Mouse (Mus musculus) lung, embryonic 16.5 days (tissue): ENCODE data around the gene Trmu. TPM values are rescaled to one million over a fixed set of nuclear protein-coding genes. Genes with fewer than 3 reads are reported as not detected.

ENCODE experiments used
- ATAC-seq: fragments of 200-750 bp; cut with Nextera tagmentation; 2 replicates; pipeline ENCODE4 v1.8.0; 2017; ENCODE audit warnings: low read depth, mild to moderate bottlenecking, moderate library complexity
- H3K27ac ChIP-seq: fragments of 300-500 bp; sonication (generic); 2 replicates; pipeline ENCODE4 v1.5.1; 2014; ENCODE audit warnings: mild to moderate bottlenecking, control low read depth, low read length
- H3K27me3 ChIP-seq: fragments of 300-500 bp; sonication (generic); 2 replicates; pipeline ENCODE4 v1.6.1; 2014; ENCODE audit warnings: low read depth, low read length, mixed read lengths; ENCODE audit not compliant: control insufficient read depth, insufficient read depth
- H3K36me3 ChIP-seq: fragments of 300-500 bp; sonication (generic); 2 replicates; pipeline ENCODE4 v1.6.1; 2014; ENCODE audit warnings: low read length; ENCODE audit not compliant: control insufficient read depth, insufficient read depth
- H3K4me1 ChIP-seq: fragments of 300-500 bp; sonication (generic); replicated peaks from 2 replicates; pipeline ENCODE4 v1.6.1; 2014; ENCODE audit warnings: low read length, mixed read lengths; ENCODE audit not compliant: control insufficient read depth, insufficient read depth
- H3K4me2 ChIP-seq: fragments of 300-500 bp; sonication (generic); 2 replicates; pipeline ENCODE4 v1.6.1; 2014; ENCODE audit warnings: low read depth, low read length, control low read depth
- H3K4me3 ChIP-seq: fragments of 300-500 bp; sonication (generic); 2 replicates; pipeline ENCODE4 v1.5.1; 2014; ENCODE audit warnings: mild to moderate bottlenecking, low read length, control low read depth
- H3K9ac ChIP-seq: fragments of 300-500 bp; sonication (generic); 2 replicates; pipeline ENCODE4 v1.6.1; 2014; ENCODE audit warnings: low read length, control low read depth
- H3K9me3 ChIP-seq: fragments of 300-500 bp; sonication (generic); 2 replicates; pipeline ENCODE4 v1.6.1; 2016; ENCODE audit warnings: low read length; ENCODE audit not compliant: control insufficient read depth
- WGBS: fragments of 180-500 bp; shearing (Covaris S2); extraction: QIAGEN DNeasy Blood & Tissue Kit; methylation state at CpG from one replicate; pipeline ENCODE4 v1.1.7; 2014; 5-methylcytosine and 5-hydroxymethylcytosine counted together
- polyA plus RNA-seq: library from polyadenylated mRNA; unstranded; fragments of >200 nt; fragmentation: Nextera tagmentation; extraction: Ambion mirVana; gene quantifications from 2 replicates; pipeline ENCODE4 v1.2.1, GENCODE M21; 2015

The Trmu gene
- polyA plus RNA-seq, 1 experiment from 2014 or later = 41.6 TPM

GRCm38 (mm10) chr15:85891971-85892370 is 12.9 kb downstream of the Trmu start:
- no peak overlapping the region for H3K4me2 ChIP-seq
- H3K36me3 ChIP-seq = peaks cover 40% of the 10 kb centered on the region
- no peaks in the 10 kb centered on the region for H3K4me1 ChIP-seq
- 77% methylated on average over 10 of the region's 10 CpGs for WGBS
- no peaks in the 10 kb centered on the region for H3K9me3 ChIP-seq
- no peak overlapping the region for H3K9ac ChIP-seq
- no peak overlapping the region for H3K27ac ChIP-seq
- H3K4me3 ChIP-seq = no peak overlapping the region
- no peaks in the 10 kb centered on the region for H3K27me3 ChIP-seq
- no peak for ATAC-seq

- Histone ChIP-seq H3K27me3 (no peaks in the 10 kb centered on the region), H3K9ac (no peak overlapping the region), H3K9me3 (no peaks in the 10 kb centered on the region), H3K36me3 (peaks cover 46% of the 10 kb centered on the region), H3K4me3 (no peak overlapping the region), H3K4me2 (no peak overlapping the region), H3K4me1 (no peaks in the 10 kb centered on the region), H3K27ac (no peak overlapping the region)
- no peak for ATAC-seq
- WGBS = 84% methylated on average over 13 of the region's 13 CpGs
These were observed 13.5 kb downstream of the Trmu start for GRCm38 (mm10) chr15:85892498-85893118.

GRCm38 (mm10) chr15:85893871-85894270 is 14.8 kb downstream of the Trmu start:
- H3K4me1 ChIP-seq = no peaks in the 10 kb centered on the region
- H3K36me3 ChIP-seq = peaks cover 49% of the 10 kb centered on the region
- ATAC-seq = no peak
- H3K4me2 ChIP-seq = no peak overlapping the region
- 88% methylated on average over 7 of the region's 7 CpGs for WGBS
- H3K9me3 ChIP-seq = no peaks in the 10 kb centered on the region
- no peak overlapping the region for H3K27ac ChIP-seq
- H3K4me3 ChIP-seq = no peak overlapping the region
- no peaks in the 10 kb centered on the region for H3K27me3 ChIP-seq
- H3K9ac ChIP-seq = no peak overlapping the region

GRCm38 (mm10) chr15:85896284-85896683 is 17.2 kb downstream of the Trmu start:
- H3K9me3 ChIP-seq = no peaks in the 10 kb centered on the region
- H3K27ac ChIP-seq = no peak overlapping the region
- H3K27me3 ChIP-seq = no peaks in the 10 kb centered on the region
- H3K36me3 ChIP-seq = peaks cover 41% of the 10 kb centered on the region
- H3K4me2 ChIP-seq = no peak overlapping the region
- no peaks in the 10 kb centered on the region for H3K4me1 ChIP-seq
- peak; percentile 41; the same call in 1 of the 2 replicates for ATAC-seq
- H3K9ac ChIP-seq = no peak overlapping the region
- H3K4me3 ChIP-seq = no peak overlapping the region
- WGBS = 15% methylated on average over 8 of the region's 8 CpGs

- H3K4me3 ChIP-seq = no peak overlapping the region
- no peak overlapping the region for H3K27ac ChIP-seq
- no peak for ATAC-seq
- WGBS = 83% methylated on average over 10 of the region's 10 CpGs
- no peaks in the 10 kb centered on the region for H3K4me1 ChIP-seq
- peaks cover 35% of the 10 kb centered on the region for H3K36me3 ChIP-seq
- H3K9ac ChIP-seq = no peak overlapping the region
- no peaks in the 10 kb centered on the region for H3K9me3 ChIP-seq
- H3K4me2 ChIP-seq = no peak overlapping the region
- H3K27me3 ChIP-seq = no peaks in the 10 kb centered on the region
These were observed 18.0 kb downstream of the Trmu start for GRCm38 (mm10) chr15:85897113-85897512.

GRCm38 (mm10) chr15:85899396-85899795 is 20.3 kb downstream of the Trmu start:
- Histone ChIP-seq H3K27me3 (no peaks in the 10 kb centered on the region), H3K9me3 (no peaks in the 10 kb centered on the region), H3K27ac (no peak overlapping the region), H3K9ac (no peak overlapping the region), H3K36me3 (peaks cover 18% of the 10 kb centered on the region), H3K4me1 (no peaks in the 10 kb centered on the region), H3K4me3 (no peak overlapping the region), H3K4me2 (no peak overlapping the region)
- no peak for ATAC-seq
- 51% methylated on average over 6 of the region's 6 CpGs for WGBS

- Histone ChIP-seq H3K9me3 (no peaks in the 10 kb centered on the region), H3K4me2 (no peak overlapping the region), H3K4me3 (no peak overlapping the region), H3K4me1 (no peaks in the 10 kb centered on the region), H3K27me3 (no peaks in the 10 kb centered on the region), H3K27ac (no peak overlapping the region), H3K9ac (no peak overlapping the region), H3K36me3 (peaks cover 17% of the 10 kb centered on the region)
- 82% methylated on average over 8 of the region's 8 CpGs for WGBS
- no peak for ATAC-seq
These were observed 21.2 kb downstream of the Trmu start for GRCm38 (mm10) chr15:85900318-85900717.

GRCm38 (mm10) chr15:85900801-85901200 is 21.7 kb downstream of the Trmu start:
- WGBS = 78% methylated on average over 12 of the region's 12 CpGs
- Histone ChIP-seq H3K4me1 (no peaks in the 10 kb centered on the region), H3K27ac (no peak overlapping the region), H3K36me3 (peaks cover 17% of the 10 kb centered on the region), H3K27me3 (no peaks in the 10 kb centered on the region), H3K4me3 (no peak overlapping the region), H3K9me3 (no peaks in the 10 kb centered on the region), H3K9ac (no peak overlapping the region), H3K4me2 (no peak overlapping the region)
- ATAC-seq = no peak

- Histone ChIP-seq H3K27me3 (no peaks in the 10 kb centered on the region), H3K4me3 (no peak overlapping the region), H3K9ac (no peak overlapping the region), H3K4me2 (no peak overlapping the region), H3K27ac (no peak overlapping the region), H3K4me1 (no peaks in the 10 kb centered on the region), H3K9me3 (no peaks in the 10 kb centered on the region), H3K36me3 (peaks cover 6% of the 10 kb centered on the region)
- WGBS = 66% methylated on average over 10 of the region's 10 CpGs
- ATAC-seq = no peak
These were observed 23.4 kb downstream of the Trmu start for GRCm38 (mm10) chr15:85902505-85902904.

GRCm38 (mm10) chr15:85903826-85904225 is 24.7 kb downstream of the Trmu start:
- Histone ChIP-seq H3K27ac (no peak overlapping the region), H3K27me3 (no peaks in the 10 kb centered on the region), H3K9me3 (no peaks in the 10 kb centered on the region), H3K4me1 (no peaks in the 10 kb centered on the region), H3K4me3 (no peak overlapping the region), H3K36me3 (0 out of 2 replicates have a peak, but pooled peaks cover 2% of the 10 kb centered on the region), H3K9ac (no peak overlapping the region), H3K4me2 (no peak overlapping the region)
- WGBS = 53% methylated on average over 8 of the region's 8 CpGs
- no peak for ATAC-seq
